Mouse (Mus musculus) cerebellum, adult 11 months (tissue): Measurements from ENCODE around the gene Vwa1.
"Not testable (repeated sequence)": the region's sequence is repeated elsewhere in the genome, so short reads cannot be mapped to it uniquely, and the experiment has no call there.

Source experiments
- DNase-seq: peaks from one replicate; pipeline ENCODE4 v3.0.0; 2022

Gene Vwa1

DNA sequence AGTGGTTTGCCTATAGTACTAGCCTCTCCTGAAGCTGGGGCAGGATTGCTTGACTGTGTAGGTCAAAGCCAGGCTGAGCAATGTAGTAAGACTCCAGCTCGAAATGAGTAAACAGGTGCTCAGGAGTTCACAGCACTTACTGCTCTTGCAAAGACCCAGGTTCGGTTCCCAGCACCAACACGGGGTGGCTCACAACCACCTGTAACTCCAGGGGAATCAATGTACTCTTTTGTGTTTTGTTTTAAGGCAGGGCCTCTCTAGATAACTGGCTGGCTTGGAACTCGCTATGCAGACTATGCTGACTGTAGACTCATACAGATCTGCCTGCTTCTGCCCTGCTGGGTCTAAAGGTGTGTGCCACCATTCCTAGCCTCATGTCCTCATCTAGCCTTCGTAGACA is 31.8 kb downstream of the Vwa1 start:
- no peak for DNase-seq

GRCm38 (mm10) chr4:155740681-155741080 is 33.8 kb downstream of the Vwa1 start:
- DNase-seq, result not testable (repeated sequence)

DNA sequence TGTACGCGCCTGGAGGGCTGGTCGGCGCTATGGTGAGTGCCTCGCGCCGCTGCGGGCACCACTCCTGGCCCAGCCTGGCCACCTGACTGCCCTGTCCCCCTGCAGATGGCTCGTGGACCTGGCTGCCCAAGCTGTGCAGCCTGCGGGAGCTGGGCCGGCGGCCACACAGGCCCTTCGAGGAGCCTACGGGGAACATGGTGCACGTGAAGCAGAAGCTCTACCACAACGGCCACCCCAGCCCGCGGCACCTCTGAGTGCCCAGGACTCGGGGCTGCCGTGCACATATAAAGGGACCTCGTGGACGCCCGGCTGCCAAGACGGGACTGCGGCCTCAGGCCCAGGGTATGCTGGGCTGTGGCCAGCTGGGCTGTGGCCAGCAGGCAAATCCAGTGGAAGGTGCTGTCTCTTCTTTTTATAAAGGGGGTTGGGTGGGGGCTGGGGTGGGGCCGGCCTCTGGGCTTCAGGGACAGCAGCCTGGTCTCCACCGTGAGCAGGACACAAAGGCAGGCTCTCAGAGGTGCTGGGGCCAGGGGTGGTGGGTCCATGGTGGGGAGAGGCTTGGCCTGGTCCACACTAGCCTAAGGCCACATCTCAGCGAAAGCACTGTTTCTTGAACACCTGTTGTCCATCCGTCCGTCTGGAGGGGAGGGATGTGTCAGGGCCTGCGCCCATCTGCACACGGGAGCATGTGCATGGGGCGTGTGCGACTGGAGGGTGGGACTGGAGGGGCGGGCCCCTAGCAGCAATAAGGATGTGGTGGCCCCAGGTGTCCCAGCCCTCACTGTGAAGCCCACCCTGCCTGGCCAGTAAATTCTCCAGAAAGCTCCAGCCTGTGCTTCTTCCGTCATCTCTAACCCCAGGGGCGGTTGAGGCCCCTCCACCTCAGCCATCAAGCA is 34.5 kb downstream of the Vwa1 start:
- DNase-seq, result peak; percentile 77

GRCm38 (mm10) chr4:155739152-155739551 is 35.3 kb downstream of the Vwa1 start:
- DNase-seq, result no peak

DNA sequence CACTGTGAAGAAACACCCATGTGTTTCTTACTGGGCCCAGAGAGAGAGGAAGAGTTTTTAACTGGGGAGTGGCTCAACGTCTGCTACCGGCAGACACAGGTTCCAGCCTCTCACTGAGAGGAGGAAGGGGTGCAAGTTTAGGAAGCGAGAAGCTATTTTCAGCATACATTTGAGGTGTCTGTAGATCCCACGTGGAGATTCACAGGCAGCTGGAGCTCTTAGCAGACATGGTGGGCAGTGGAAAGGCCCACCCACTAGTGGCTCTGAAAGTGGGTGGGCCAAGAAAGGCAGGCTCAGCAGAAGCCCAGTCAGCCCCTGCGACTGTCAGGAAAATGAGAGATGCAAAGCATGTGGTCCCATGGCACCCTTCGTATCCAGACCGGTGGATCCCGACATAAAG is 36.2 kb downstream of the Vwa1 start:
- no peak for DNase-seq

- no peak for DNase-seq
These were observed 38.1 kb downstream of the Vwa1 start for GRCm38 (mm10) chr4:155736421-155736820.

DNA sequence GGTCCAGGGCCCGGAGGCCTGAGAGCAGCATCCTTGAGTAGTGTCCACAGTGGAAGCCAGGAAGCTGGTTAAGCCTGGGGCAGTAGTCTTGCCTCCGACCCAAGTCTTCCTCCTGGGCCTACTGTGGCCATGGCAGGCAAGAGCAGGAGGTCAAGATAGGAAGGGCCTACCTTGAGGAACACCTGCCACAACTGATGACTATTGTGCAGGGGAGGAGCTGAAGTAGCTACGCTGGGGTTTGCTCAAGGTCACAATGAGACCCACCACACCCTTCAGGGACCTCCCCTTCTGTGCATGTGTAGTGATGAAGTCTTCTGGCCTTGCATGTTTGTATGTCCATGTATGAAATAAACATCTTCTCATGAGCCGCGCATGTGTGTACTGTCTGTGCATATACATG is 38.7 kb downstream of the Vwa1 start:
- DNase-seq, result no peak

DNA sequence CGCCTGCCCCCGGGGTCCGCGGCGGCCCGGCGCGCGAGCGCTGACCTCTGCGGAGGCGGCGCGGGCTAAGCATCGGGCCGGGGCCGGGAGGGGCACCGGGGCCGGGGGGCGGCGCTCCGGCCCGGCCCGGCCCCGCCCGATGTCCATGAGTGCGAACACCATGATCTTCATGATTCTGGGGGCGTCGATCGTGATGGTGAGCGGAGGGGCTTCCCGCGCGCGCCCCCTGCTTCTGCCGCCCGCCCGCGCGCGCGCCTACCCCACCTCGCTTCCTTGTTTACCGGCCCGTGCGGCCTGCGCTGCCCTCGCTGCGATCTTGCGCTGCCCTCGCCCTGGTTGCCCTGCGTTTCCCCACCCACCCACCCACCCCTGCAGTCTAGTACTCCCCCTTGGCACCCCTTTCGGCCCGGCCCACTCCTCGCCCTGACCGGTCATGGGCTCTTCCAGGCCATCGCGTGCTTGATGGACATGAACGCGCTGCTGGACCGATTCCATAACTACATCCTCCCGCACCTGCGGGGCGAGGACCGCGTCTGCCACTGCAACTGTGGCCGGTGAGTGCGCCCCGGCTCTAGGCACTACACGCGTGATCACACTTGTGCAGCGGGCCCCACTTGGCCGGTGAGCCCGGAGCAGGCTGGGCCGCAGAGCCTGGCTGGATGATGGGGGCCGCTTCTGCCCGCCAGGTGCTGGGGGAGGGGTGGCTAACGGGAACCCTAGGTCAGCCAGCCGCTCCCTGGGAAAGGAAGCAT is 39.4 kb downstream of the Vwa1 start:
- DNase-seq, result peak; percentile 78

DNA sequence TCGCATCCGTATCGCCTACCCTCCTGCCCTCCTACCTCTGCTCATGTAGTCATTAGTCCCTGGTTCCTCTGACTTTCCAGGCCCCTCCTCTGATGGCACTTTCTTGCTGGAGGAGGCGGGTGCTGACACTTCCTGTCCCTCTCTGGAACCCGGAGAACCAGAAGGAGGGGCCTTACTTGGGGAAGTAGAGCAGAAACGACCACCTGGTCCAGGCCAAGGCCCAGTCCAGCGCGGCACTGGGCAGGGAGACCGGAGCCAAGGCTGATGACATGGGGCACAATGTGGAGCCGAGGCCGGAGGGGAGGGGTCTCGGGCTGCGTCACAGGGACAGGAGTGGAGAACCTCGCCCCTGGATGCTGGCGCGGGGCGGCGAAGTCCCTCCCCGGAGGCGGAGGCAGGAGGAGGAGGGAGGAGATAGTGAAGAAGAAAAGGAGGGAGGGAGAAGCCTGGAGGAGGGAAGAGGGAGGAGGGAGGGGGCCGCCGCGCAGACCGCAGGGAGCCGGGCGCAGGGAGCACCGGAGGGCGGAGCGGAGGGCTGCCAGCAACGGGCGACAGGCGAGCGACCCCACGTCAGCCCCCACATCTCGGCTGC is 40.1 kb downstream of the Vwa1 start, which contains the start of gene Tmem240:
TSS of gene Tmem240 (plus strand) at position 451 of the 592 bp plus-strand sequence.
- DNase-seq, result peak; percentile 93

GRCm38 (mm10) chr4:155733267-155733666 is 41.2 kb downstream of the Vwa1 start:
- no peak for DNase-seq

GRCm38 (mm10) chr4:155727993-155728392 is 46.5 kb downstream of the Vwa1 start:
- DNase-seq, result no peak

GRCm38 (mm10) chr4:155721668-155722083 is 52.8 kb downstream of the Vwa1 start:
- no peak for DNase-seq
